Mouse (Mus musculus) left cerebral cortex, postnatal 10 days (tissue): Measurements from ENCODE around the gene Uts2b. TPM values are rescaled to one million over a fixed set of nuclear protein-coding genes. Genes with fewer than 3 reads are reported as not detected.
"Not testable (repeated sequence)": the region's sequence is repeated elsewhere in the genome, so short reads cannot be mapped to it uniquely, and the experiment has no call there.

Experiments used
- DNase-seq, 2 experiments: peaks; one replicate each; pipeline ENCODE4 v3.0.0; 2021 to 2022; ENCODE audit warnings: low spot score in 2 of 2, mixed read lengths in 1 of 2; ENCODE audit errors: extremely low spot score in 1 of 2
- intact Hi-C: fragments of 180-260 bp; cut with DNase I; formaldehyde crosslinking; loops from one replicate; pipeline ENCODE4 v1.15.1; 2025
- total RNA-seq, 2 experiments: library from RNA; stranded (reverse); gene quantifications; 2 replicates each; pipeline ENCODE4 v1.2.3; 2021

The Uts2b gene
- total RNA-seq, 2 experiments from 2014 or later = not detected

DNA sequence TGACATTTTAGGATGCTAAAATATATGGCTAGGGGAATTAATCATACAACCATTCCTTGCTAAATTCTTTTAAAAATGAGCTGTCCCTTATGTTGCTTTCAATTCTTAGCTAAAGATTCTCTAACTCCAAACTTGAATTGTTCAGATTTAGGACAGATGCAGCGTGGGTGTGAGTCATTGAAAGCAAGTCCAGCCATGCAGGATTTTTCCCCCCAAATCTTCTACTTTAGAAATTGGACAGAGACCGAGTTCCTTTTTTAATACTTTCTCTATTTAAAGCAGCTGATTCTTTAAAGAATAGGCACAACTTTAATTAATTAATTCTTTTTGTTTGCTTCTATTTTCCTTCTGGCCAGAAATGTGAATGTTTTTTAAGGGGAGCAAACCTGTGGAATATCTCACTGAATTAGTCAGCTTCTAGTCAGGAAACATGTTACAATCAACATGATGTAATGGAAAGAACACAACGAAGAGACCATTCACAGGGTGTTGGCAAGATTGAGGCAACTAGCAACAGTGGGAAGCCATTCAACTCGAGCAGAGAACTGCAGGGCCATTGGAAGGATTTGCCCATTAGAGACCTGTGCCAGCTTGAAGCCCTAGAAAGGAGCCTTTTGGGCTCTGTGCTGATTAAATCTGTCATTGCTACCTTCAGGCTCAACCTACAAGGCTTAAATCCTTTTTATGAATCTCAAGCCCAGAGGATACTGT, 15.0 kb upstream of the Uts2b start:
- intact Hi-C loops = no loop called here
- no peak for DNase-seq

DNA sequence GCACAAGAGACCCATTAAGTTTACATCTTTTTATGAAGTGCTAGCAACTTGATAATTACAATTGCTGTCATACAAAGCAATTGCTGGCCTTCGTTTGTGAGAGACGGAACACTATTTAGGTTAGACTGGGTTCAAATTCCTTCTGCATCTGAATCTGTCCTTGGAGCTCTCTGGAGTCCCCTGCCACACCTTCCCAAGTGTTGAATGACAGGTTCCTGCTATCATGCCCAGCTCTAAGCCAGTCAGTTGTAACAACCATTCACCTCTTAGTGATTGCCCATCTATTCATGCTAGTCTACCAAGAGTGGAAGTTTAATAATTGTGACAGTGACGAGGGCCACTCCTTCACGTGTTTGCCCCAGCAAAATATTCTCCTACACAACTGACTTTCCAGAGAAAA, 12.2 kb upstream of the Uts2b start:
- intact Hi-C loops = no loop called here
- DNase-seq = no peak

DNA sequence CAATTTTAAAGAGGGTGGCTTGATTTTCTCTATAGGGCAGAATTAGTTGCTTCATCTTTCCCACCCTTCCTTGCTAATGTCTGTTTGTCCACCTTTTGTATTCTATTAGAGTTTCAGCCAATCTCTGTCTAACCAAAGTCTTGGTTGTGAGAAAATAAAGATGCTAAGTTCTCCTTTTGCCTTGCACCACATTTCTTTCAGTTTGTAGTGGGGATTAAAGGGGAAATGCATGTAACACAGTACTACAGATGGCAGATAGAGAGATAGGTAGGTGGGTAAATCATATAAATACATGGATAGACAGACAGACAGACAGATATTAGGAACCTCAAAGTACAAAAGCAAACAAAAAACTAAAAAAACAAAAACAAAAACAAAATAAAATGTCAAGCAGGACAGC, 6.5 kb upstream of the Uts2b start:
- intact Hi-C loops = no loop called here
- DNase-seq = no peak

DNA sequence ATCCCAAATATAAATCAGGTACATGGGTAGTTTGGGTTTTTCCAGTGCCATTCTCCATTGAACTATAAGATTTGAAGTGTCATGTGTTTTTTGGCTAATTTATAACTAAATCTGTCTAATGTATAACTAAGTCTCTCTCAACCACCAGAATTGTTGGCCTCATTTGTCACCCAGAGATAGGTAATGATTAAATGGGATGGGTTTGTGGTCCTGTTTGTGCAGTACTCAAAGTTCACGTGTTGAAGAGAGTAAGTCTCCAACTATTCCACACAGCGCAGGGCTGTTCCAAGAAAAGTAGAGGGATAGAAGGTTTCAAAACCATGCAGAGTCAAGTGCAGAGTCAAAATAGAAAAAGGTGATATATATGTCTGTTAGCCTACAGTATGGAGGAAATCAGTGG, 5.3 kb upstream of the Uts2b start:
- DNase-seq = no peak
- intact Hi-C loops = no loop called here

DNA sequence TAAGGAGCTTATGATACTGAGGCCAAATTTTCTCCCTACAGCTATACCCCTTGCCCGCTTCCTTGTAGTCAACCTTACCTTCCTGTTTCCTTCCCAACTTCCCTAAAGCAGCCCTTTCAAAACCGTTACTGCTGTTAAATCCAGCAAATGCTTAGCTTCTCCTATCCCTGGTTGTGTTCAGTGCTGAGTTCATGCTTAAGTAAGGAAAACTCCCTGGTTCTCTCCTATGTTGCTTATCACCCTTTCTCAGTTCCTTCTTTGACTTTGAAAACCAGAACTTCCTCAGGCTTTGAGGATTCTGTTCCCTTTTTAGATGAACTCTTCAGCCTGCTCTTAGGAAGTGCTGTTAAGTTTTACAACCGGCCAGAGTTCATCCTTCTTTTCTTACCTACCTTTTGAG, 4.1 kb upstream of the Uts2b start:
- DNase-seq = no peak
- intact Hi-C loops = no loop called here

DNA sequence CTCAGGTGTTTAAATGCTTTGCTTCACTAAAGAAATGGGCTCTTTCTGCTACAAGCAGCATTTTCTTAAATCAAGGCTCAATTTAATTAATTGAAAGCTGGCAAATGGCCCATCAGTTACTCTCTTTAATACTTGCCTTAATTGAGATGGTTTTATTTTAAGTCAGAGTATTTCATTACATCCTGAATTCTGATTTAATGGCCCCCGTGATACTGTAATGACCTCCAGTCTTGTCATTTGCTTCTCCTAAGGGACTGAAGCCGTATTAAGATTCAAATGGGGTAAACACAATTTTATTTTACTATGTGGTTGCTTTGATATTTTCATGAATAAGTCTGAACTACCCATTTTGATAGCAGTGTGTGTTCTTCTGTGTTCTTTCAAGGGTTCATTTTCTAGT, 661 bp upstream of the Uts2b start:
- DNase-seq = no peak
- intact Hi-C loops = no loop called here

DNA sequence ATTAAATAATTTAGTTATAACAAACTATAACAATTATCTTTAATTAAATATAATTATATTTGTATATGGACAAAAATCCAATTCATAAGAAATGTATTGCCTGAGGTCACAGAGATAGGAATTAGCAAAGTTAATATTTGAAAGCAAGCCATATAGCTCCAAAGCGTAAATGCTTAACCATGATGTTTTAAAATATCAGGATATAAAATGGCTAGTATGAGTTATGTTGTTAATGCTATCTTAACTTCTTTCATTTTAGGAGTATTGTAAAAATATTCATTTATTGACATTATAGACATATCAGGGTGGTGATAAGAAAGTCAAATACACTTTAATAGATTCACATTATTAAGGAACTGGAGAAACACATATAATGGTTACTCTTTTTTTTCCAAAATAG, 10.0 kb downstream of the Uts2b start:
- no peak for DNase-seq
- intact Hi-C loops = no loop called here

DNA sequence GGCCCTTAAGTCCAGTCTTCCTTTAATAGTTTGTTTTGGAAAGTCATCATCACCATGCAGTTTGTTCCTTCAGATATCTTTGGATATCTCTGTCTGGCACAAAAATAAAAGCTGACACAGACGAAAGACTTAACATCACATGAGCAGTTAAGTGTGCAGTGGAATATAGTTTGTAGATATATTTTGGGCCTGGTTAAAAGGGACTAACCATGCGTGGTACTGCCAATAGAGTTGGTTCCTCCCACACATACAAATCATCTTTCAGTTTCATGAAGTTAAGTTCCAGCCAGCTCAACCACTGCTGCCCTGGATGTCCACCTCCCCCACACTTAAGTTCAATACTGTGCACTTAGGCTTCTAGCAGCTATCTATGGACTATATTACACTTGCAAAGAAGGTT, 15.6 kb downstream of the Uts2b start:
- intact Hi-C loops = no loop called here
- no peak for DNase-seq

DNA sequence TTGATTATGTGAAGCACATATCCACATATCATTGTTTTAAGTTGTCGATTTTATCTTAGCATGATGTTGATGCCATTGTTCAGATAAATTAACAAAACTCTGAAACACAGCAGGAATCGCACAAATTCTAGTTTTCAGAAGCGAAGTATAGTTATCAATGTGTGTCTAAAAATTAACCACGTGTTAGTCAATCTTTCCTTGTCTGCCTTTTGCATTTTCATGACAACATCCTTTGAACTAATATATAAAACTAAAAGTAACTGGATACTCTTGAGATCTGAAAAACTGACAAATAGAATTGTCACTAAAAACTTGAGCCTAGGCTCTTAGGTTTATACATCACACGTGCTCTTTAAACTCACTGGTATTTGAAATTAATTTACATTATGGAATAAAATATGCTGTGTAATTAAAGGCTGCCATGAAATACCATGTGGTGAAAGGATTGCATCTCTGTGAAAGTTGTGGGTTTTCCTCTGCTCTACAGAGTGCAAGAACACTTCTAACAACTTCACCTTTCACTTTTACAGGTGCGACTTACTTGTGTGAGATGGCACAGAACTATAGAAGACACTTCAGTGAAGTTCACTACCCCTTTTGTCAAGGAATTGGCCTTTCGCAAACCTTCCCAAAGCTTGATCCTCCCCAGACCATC, 20.0 kb downstream of the Uts2b start:
- intact Hi-C loops = no loop called here
- no peak for DNase-seq

DNA sequence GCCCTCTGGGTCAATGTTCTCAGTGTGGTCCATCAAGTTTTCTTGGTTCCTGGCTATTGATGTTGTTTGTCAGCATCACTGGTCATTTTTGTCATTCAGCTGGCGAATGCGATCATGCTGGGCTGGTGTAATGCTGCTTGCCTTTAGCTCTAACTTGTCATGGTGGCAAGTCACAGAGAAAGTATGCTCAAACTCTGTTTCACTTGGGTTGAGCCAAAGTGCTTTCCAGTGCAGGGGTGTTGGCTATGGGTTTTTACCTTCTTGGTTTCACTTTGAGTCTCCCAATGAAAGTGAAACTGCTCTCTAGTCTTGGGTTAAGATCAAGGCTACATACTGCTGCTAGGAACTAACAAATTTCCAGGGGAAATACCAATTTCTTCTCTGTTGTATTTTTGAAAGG, 20.8 kb downstream of the Uts2b start:
- intact Hi-C loops = no loop called here
- no peak for DNase-seq

DNA sequence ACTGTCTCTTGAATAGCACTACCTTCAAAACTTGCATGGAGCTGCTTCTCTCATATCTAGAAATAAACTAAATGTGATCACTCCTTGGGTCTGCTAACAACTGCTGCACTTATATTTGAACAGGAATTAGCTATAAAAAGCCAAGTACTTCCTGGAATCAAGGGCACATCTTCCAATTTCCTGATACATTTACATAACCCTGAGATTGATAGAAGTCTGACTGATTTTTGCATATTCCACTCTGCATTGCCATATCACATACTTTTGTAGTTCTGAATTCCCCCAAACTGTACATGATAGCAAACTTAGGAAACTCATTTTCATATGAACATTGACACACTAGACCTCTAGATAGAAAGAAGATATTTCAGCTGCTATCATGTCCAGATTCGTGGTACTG, 21.7 kb downstream of the Uts2b start:
- intact Hi-C loops = no loop called here
- DNase-seq = no peak

DNA sequence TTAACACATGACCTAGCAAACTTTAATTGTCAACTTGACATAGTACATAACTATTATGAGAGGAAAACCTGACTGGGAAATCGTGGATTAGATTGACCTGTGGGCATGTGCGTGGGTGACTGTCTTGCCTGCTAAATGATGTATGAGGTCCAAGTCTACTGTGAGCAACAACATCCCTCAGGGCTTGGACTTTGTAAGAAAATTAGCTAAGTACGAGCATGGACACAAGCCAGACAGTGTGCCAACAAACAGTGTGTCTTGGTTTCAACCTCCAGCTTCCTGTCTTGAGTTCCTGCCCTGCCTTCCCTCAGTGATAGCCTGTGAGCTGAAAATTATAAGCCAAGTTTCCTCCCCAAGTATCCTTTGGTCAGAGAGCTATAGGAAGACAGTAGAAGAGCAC, 22.5 kb downstream of the Uts2b start:
- intact Hi-C loops = no loop called here
- DNase-seq = no peak

DNA sequence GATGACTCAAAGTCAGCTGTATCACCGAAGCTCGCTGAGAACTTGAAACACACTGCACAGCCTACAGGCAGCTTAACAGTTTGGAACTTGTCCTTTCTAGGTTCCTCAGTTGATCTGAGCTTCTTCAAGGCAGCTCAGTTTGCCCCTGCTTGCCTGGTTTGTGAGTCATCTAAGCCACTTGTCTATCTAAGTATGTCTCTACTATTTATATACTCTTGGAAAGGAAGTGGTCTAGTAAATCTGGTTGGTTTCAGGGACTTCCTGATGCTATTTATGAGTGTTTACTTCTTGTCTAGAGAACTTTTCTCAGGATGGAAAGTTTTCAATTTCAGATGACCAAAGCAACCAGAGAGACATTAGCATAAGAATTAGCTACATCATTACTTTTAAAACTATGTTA, 43.6 kb downstream of the Uts2b start:
- DNase-seq = no peak
- intact Hi-C loops = no loop called here

DNA sequence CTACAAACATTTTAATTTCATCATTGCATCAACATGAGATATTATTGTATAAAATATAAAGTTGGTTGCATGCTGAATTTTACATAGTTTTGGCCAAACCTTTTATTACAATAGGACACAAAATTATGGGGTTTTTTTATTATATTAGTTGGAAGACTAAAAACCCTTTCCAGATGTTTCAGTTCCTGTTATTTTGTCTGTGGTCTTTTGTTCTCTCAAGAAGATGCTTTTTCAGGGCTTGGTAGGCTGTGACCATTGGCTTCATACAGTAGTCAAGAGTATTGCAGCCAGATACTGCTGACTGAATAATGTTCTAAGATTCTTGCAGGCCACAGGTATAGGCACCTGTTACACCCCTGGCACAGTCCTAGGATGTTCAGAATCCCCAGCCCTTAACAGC, 48.0 kb downstream of the Uts2b start:
- intact Hi-C loops = no loop called here
- no peak for DNase-seq

DNA sequence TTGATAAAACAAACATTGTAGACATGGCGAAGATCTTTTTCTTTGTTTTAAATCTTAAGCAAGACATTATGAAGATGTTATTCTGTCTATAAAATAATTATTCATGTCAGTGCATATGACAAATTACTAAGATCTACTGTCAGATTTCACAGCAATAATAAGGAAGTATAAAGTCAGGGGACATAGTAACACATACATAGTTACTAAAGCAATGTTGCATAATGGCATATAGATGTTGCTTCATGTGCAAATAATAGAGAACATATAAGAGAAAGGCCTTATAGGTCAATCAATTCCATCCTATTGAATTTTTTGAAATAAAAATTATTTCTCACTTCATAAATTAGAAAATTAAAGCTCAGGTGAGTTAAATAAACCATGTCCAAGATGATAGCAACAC, 50.9 kb downstream of the Uts2b start:
- intact Hi-C loops = no loop called here
- no peak for DNase-seq

DNA sequence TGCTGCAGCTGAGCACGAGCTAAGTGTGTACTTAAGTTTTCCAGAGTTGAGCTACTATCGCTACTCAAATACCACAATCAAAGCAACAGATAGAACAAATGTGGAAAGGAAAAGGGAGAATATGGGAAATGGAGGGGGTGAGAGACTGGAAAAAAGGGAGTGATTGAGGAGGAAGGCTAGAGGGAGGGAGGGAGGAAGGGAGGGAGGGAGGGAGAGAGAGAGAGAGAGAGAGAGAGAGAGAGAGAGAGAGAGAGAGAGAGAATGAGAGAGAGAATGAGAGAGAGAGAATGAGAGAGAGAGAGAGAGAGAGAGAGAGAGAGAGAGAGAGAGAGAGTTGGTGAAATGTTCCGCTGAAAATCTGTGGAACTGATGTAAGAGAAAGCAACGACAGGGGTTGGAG, 62.9 kb downstream of the Uts2b start, which contains the start of gene Ostn:
TSS of gene Ostn (plus strand) at position 301 of the 400 bp plus-strand sequence.
- DNase-seq, intact Hi-C loops: not testable (repeated sequence)

Other genes with a start within 250 kb of the Uts2b start
- under 1 TPM; 0.47 to 0.49 TPM for gene Ostn, start 62.8 kb downstream of the Uts2b start, total RNA-seq
- gene Ccdc50, start 18.6 kb upstream of the Uts2b start, total RNA-seq = 10 to 100 TPM; 74.6 to 77.5 TPM